Mouse (Mus musculus): Measurements from ENCODE around the gene Plp1. TPM values are rescaled to one million over a fixed set of nuclear protein-coding genes. Genes with fewer than 3 reads are reported as not detected.

Gene Plp1
- 0.01 TPM in 1 of 2 replicates, not detected in the other for polyA plus RNA-seq (2012)

DNA sequence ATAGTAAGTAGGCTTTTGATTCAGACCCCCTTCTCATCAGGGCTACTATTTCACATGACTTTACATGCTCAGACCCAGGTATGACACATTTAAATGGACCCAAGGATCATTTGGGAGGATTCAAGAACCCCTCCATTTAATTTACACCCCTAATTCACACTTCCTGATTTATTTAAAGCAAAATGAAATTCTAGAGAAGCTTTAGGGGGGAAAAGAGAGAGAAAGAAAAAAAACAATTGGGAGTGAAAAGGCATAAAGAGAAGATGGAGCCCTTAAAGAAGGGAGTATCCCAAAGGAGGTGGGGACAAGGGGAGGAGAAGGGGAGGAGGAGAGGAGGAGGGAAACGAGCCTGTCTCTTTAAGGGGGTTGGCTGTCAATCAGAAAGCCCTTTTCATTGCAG, at the start of gene Plp1:
Gene Plp1 (plus strand): TSS at position 301 of the 400 bp plus-strand sequence.
- TF ChIP-seq TAL1 (IDR thresholded peaks at IDR 0.05; ENCODE audit: low read length) (no peak), GATA1 (IDR thresholded peaks at IDR 0.05; ENCODE audit: low read length) (no peak)
- Histone ChIP-seq H3K36me3 (ENCODE audit: control insufficient read depth) (no peaks in the 10 kb centered on the region), H3K4me3 (replicated peaks) (no peak within 1 kb of the TSS), H3K4me1 (ENCODE audit: control insufficient read depth) (no peaks in the 10 kb centered on the region), H3K27me3 (ENCODE audit: control insufficient read depth) (0 out of 2 replicates have a peak, but pooled peaks cover 2% of the 10 kb centered on the region), H3K9me3 (ENCODE audit: control insufficient read depth, low read length) (no peaks in the 10 kb centered on the region)

DNA sequence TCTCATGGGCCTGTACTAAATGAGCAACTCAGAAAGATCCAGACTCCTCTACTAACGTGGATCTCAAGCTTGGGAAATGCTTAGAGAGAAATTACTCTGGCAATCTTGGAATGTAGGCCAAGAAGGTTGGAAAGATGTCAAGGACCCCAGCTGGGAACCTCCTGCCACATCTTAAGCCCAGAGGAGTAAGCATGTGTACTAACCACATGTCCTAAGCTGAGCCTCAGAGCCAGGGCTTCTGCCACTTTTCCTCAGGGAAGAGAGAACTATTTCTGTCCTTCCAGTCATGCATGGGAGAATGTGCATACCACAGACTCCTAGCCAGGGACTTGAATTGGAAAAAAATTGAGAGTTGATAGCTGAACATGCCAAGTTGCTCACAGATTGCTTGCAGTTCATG, 49.4 kb upstream of the Plp1 start:
- Histone ChIP-seq H3K36me3 (ENCODE audit: control insufficient read depth) (no peaks in the 10 kb centered on the region), H3K9me3 (ENCODE audit: control insufficient read depth, low read length) (no peaks in the 10 kb centered on the region), H3K4me1 (ENCODE audit: control insufficient read depth) (no peaks in the 10 kb centered on the region), H3K27me3 (ENCODE audit: control insufficient read depth) (no peaks in the 10 kb centered on the region), H3K4me3 (replicated peaks) (no peak overlapping the region)
- TF ChIP-seq TAL1 (IDR thresholded peaks at IDR 0.05; ENCODE audit: low read length) (no peak), GATA1 (IDR thresholded peaks at IDR 0.05; ENCODE audit: low read length) (no peak)

DNA sequence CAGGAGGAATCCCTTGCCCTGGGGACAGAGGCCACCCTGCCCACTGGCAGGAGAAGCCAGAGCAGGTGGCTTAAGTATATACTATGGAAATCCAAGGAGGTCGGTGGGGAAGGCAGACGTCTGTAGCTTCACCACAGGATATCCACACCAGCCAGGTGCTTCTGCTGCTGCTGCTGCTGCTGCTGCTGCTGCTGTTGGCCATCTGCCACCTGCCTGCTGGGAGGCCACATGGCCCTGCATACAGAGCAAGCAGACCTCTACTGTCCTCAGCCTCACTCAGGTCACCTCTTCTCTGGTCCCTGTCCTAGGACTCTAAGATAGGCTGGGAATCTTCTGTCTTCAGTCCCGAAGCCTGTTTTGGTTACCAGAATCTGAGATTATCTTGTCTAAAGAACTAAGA, 44.4 kb upstream of the Plp1 start:
- Histone ChIP-seq H3K4me3 (replicated peaks) (no peak overlapping the region), H3K27me3 (ENCODE audit: control insufficient read depth) (no peaks in the 10 kb centered on the region), H3K4me1 (ENCODE audit: control insufficient read depth) (no peaks in the 10 kb centered on the region), H3K9me3 (ENCODE audit: control insufficient read depth, low read length) (no peaks in the 10 kb centered on the region), H3K36me3 (ENCODE audit: control insufficient read depth) (no peaks in the 10 kb centered on the region)
- no peak for TF ChIP-seq GATA1 (IDR thresholded peaks at IDR 0.05; ENCODE audit: low read length)
- TF ChIP-seq TAL1 (IDR thresholded peaks at IDR 0.05; ENCODE audit: low read length) = no peak

DNA sequence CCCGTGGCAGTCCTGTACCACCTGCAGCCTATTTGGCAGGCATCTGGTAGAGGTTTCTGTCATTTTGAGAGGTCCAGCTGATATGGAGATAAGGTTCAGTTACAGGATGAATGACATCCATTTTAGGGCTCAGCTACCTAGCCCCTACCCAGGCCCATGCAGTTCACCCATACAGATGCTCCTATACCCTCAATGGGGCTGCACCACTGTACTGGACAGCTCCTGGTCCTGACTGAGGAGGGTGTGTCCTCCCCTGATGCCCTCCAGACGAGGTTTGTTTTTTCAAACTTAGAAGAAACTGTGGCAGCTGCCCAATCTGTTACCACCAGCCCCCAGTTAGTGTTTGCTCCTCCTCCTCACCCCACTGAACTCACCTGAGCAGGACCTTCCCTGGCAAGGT, 43.2 kb upstream of the Plp1 start:
- no peaks in the 10 kb centered on the region for H3K9me3 ChIP-seq (ENCODE audit: control insufficient read depth, low read length)
- no peak for TF ChIP-seq TAL1 (IDR thresholded peaks at IDR 0.05; ENCODE audit: low read length)
- no peak for TF ChIP-seq GATA1 (IDR thresholded peaks at IDR 0.05; ENCODE audit: low read length)
- no peaks in the 10 kb centered on the region for H3K4me1 ChIP-seq (ENCODE audit: control insufficient read depth)
- no peaks in the 10 kb centered on the region for H3K27me3 ChIP-seq (ENCODE audit: control insufficient read depth)
- no peaks in the 10 kb centered on the region for H3K36me3 ChIP-seq (ENCODE audit: control insufficient read depth)
- H3K4me3 ChIP-seq (replicated peaks) = no peak overlapping the region

DNA sequence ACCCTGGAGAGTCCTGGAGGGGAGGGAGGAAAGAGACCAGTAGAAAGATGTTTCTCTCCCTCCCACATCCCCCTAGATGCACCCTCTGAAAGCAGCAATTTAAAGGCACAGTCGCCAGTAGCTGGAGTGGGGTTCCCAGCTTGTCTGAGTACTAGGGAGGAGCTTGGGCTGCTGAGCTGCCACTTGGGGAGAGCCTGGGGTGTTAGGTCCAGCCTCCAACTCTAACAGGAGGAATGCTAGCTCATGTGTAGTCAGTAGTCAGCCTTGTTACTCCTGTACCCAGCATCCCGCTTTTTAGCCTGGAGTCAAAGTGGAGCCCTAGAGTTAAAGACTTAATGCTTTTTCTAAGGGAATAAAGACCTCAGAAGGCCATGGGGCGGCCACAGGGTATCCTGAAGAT, 42.4 kb upstream of the Plp1 start, which contains the start of gene Glra4:
Gene Glra4 (minus strand): TSS at position 101 of the 400 bp plus-strand sequence.
- H3K4me1 ChIP-seq (ENCODE audit: control insufficient read depth) = no peaks in the 10 kb centered on the region
- H3K36me3 ChIP-seq (ENCODE audit: control insufficient read depth) = no peaks in the 10 kb centered on the region
- H3K27me3 ChIP-seq (ENCODE audit: control insufficient read depth) = no peaks in the 10 kb centered on the region
- H3K9me3 ChIP-seq (ENCODE audit: control insufficient read depth, low read length) = no peaks in the 10 kb centered on the region
- no peak for TF ChIP-seq GATA1 (IDR thresholded peaks at IDR 0.05; ENCODE audit: low read length)
- no peak for TF ChIP-seq TAL1 (IDR thresholded peaks at IDR 0.05; ENCODE audit: low read length)
- H3K4me3 ChIP-seq (replicated peaks) = no peak within 1 kb of the TSS

DNA sequence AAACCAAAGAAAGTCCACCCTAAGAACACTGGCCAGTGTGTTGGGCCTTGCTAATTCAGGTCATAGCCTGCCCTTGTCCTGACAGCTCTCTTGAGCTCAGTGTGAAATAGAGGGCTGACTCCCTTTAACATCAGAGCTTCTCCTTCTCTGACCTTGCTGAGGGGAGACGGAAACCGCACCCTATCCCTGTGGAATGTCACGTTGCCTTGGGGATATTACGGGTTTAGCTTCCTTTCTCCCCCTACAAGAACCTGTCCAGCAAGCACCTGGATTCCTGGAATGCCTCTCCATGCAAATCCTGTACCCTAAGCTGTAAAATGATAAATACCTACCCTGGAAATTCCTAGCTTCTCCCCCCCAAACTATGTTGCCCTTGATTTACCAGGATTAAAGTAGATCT, 33.0 kb upstream of the Plp1 start:
- Histone ChIP-seq H3K36me3 (ENCODE audit: control insufficient read depth) (no peaks in the 10 kb centered on the region; the same call in 1 of the 2 replicates), H3K27me3 (ENCODE audit: control insufficient read depth) (no peaks in the 10 kb centered on the region), H3K4me3 (replicated peaks) (no peak overlapping the region), H3K4me1 (ENCODE audit: control insufficient read depth) (no peaks in the 10 kb centered on the region), H3K9me3 (ENCODE audit: control insufficient read depth, low read length) (no peaks in the 10 kb centered on the region)
- no peak for TF ChIP-seq GATA1 (IDR thresholded peaks at IDR 0.05; ENCODE audit: low read length)

DNA sequence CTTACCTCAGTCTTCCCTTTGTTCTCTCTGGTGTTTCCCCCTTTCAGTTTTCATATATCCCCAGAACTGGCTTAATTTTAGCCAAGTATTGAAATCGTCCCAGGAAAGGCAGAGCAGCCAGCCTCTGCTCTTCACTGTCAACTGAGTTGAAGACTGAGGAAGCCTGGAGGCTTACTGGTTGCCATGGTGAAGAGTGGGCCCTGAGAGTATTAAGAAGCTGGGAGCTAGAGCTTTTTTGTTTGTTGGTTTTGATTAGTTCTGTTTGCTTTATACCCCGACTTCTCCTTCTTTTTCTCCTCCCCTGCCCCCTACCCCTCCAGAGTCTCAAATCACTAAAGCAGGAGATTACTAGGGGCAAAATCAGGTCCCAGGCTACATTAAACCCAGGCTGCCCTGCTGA, 25.2 kb upstream of the Plp1 start:
- Histone ChIP-seq H3K9me3 (ENCODE audit: control insufficient read depth, low read length) (no peaks in the 10 kb centered on the region), H3K27me3 (ENCODE audit: control insufficient read depth) (no peaks in the 10 kb centered on the region), H3K4me3 (replicated peaks) (no peak overlapping the region), H3K36me3 (ENCODE audit: control insufficient read depth) (no peaks in the 10 kb centered on the region), H3K4me1 (ENCODE audit: control insufficient read depth) (no peaks in the 10 kb centered on the region)
- TF ChIP-seq TAL1 (IDR thresholded peaks at IDR 0.05; ENCODE audit: low read length) = no peak
- no peak for TF ChIP-seq GATA1 (IDR thresholded peaks at IDR 0.05; ENCODE audit: low read length)

DNA sequence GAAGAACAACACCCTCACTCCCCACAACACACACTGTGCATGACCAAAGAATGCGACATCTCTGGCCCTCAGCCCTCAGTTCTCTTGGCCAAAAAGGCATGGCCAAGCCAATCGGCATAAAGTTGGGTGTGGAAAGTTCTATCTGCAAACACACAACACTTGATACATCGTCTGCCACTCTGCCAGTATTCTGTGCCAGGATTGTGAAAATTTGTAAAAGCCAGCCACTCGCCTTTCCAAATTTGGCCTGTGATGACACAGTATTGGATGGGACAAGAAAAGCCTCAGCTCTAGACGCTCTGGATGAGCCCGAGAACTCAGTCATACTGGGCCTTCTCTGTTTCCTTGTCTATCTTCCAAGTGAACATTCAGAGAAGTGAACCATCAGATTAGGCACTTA, 2.7 kb upstream of the Plp1 start:
- Histone ChIP-seq H3K27me3 (ENCODE audit: control insufficient read depth) (0 out of 2 replicates have a peak, but pooled peaks cover 2% of the 10 kb centered on the region), H3K36me3 (ENCODE audit: control insufficient read depth) (no peaks in the 10 kb centered on the region), H3K4me3 (replicated peaks) (no peak overlapping the region), H3K9me3 (ENCODE audit: control insufficient read depth, low read length) (no peaks in the 10 kb centered on the region), H3K4me1 (ENCODE audit: control insufficient read depth) (no peaks in the 10 kb centered on the region)
- TF ChIP-seq TAL1 (IDR thresholded peaks at IDR 0.05; ENCODE audit: low read length) (no peak), GATA1 (IDR thresholded peaks at IDR 0.05; ENCODE audit: low read length) (no peak)

DNA sequence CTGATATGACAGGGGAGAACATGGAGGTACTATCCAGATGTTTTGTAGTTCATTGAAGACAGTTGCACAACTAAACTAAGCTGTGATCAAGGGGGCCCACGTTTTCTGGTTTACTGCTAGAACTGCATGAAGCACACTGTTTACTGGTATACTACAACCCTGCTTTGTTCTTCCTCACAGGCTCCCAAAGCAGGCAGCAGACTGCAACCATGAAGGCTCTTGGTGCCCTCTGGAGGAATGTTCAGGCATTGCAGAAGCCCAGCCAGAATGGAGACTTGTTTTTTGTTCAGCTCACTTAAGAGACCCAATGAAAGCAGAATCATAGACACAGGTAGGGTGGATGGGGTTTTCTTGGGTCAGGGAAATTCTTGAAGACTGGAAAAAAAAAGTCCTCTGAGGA, 2.2 kb upstream of the Plp1 start:
- H3K27me3 ChIP-seq (ENCODE audit: control insufficient read depth) = 0 out of 2 replicates have a peak, but pooled peaks cover 2% of the 10 kb centered on the region
- H3K36me3 ChIP-seq (ENCODE audit: control insufficient read depth) = no peaks in the 10 kb centered on the region
- no peak overlapping the region for H3K4me3 ChIP-seq (replicated peaks)
- TF ChIP-seq GATA1 (IDR thresholded peaks at IDR 0.05; ENCODE audit: low read length) (no peak), TAL1 (IDR thresholded peaks at IDR 0.05; ENCODE audit: low read length) (no peak)
- no peaks in the 10 kb centered on the region for H3K9me3 ChIP-seq (ENCODE audit: control insufficient read depth, low read length)
- no peaks in the 10 kb centered on the region for H3K4me1 ChIP-seq (ENCODE audit: control insufficient read depth)

DNA sequence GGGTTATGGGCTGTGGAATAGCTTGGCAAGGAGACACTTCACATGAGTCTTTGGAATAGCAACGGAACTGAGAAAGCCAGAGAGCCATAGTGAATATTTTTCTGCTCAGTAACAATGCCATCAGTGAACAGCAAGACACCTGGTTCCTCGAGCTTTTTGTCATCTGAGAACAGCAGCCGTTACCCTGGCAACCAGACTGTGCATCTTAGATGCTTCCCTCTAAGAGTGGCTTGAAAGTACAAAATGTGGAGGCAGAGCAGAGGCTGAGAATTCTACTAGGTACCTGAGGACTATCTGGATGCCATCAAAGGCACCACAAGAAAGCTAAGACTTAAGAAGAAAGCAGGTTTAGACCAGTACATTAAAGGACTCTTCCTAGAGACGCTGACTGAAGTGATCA, 2.5 kb downstream of the Plp1 start:
- no peak for TF ChIP-seq GATA1 (IDR thresholded peaks at IDR 0.05; ENCODE audit: low read length)
- TF ChIP-seq TAL1 (IDR thresholded peaks at IDR 0.05; ENCODE audit: low read length) = no peak
- Histone ChIP-seq H3K4me1 (ENCODE audit: control insufficient read depth) (no peaks in the 10 kb centered on the region), H3K36me3 (ENCODE audit: control insufficient read depth) (no peaks in the 10 kb centered on the region), H3K9me3 (ENCODE audit: control insufficient read depth, low read length) (no peaks in the 10 kb centered on the region), H3K27me3 (ENCODE audit: control insufficient read depth) (0 out of 2 replicates have a peak, but pooled peaks cover 2% of the 10 kb centered on the region), H3K4me3 (replicated peaks) (no peak overlapping the region)

Measured in erythroblast, embryonic 14.5 days (primary cell).